Mouse (Mus musculus) limb, embryonic 14.5 days (tissue): ENCODE measurements around the gene H2afy2. TPM values are rescaled to one million over a fixed set of nuclear protein-coding genes. Genes with fewer than 3 reads are reported as not detected.
A peak's percentile ranks its signal among the peaks of the same experiment; 100 is the strongest.

Experiments
- ATAC-seq: fragments of 200-750 bp; cut with Nextera tagmentation; 2 replicates; pipeline ENCODE4 v1.8.0; 2017; ENCODE audit warnings: low read depth, moderate number of reproducible peaks, moderate TSS enrichment; ENCODE audit not compliant: low FRiP score
- DNase-seq: peaks from one replicate; pipeline ENCODE4 v3.0.0-alpha.2; 2015; ENCODE audit warnings: low spot score
- H3K27ac ChIP-seq: fragments of 300-500 bp; sonication (generic); replicated peaks from 2 replicates; pipeline ENCODE4 v1.5.1; 2014; ENCODE audit warnings: low read depth, mild to moderate bottlenecking, low read length, moderate library complexity, mixed read lengths
- H3K27me3 ChIP-seq: fragments of 300-500 bp; sonication (generic); 2 replicates; pipeline ENCODE4 v1.6.1; 2014; ENCODE audit warnings: low read length, mixed read lengths; ENCODE audit not compliant: control insufficient read depth, insufficient read depth
- H3K36me3 ChIP-seq: fragments of 300-500 bp; sonication (generic); 2 replicates; pipeline ENCODE4 v1.6.1; 2014; ENCODE audit warnings: mild to moderate bottlenecking, low read length, moderate library complexity, mixed read lengths; ENCODE audit not compliant: control insufficient read depth, insufficient read depth
- H3K4me1 ChIP-seq: fragments of 300-500 bp; sonication (generic); 2 replicates; pipeline ENCODE4 v1.6.1; 2014; ENCODE audit warnings: antibody characterized with exemption, low read length, mixed read lengths; ENCODE audit not compliant: control insufficient read depth, insufficient read depth
- H3K4me2 ChIP-seq: fragments of 300-500 bp; sonication (generic); replicated peaks from 2 replicates; pipeline ENCODE4 v1.6.1; 2014; ENCODE audit warnings: low read depth, mild to moderate bottlenecking, low read length, moderate library complexity; ENCODE audit not compliant: severe bottlenecking
- H3K4me3 ChIP-seq: fragments of 300-500 bp; sonication (generic); replicated peaks from 2 replicates; pipeline ENCODE4 v1.5.1; 2014; ENCODE audit warnings: low read length
- H3K9ac ChIP-seq: fragments of 300-500 bp; sonication (generic); 2 replicates; pipeline ENCODE4 v1.6.1; 2014; ENCODE audit warnings: mild to moderate bottlenecking, low read depth, low read length, moderate library complexity; ENCODE audit not compliant: severe bottlenecking
- H3K9me3 ChIP-seq: fragments of 300-500 bp; sonication (generic); 2 replicates; pipeline ENCODE4 v1.6.1; 2016; ENCODE audit warnings: low read length; ENCODE audit not compliant: control insufficient read depth
- POLR2A ChIP-seq: fragments of 200-500 bp; IDR thresholded peaks from 2 replicates; pipeline ENCODE4 v1.8.0; 2012; ENCODE audit warnings: inconsistent platforms, mild to moderate bottlenecking, moderate library complexity, borderline replicate concordance; ENCODE audit not compliant: insufficient read depth, insufficient read length; ENCODE audit errors: extremely low read depth
- WGBS: fragments of 180-500 bp; shearing (Covaris S2); extraction: QIAGEN DNeasy Blood & Tissue Kit; methylation state at CpG from one replicate; pipeline ENCODE4 v1.1.7; 2014; 5-methylcytosine and 5-hydroxymethylcytosine counted together
- microRNA-seq: library from miRNA; unstranded; fragments of <30 nt; microRNA quantifications from one replicate; pipeline ENCODE4, GENCODE M21; 2016
- polyA plus RNA-seq, 2 experiments: library from polyadenylated mRNA; depleted of rRNA in 1 of 2; stranded (reverse) in 1 of 2; unstranded in 1 of 2; fragments of >200 nt; fragmentation: Nextera tagmentation in 1 of 2; extraction: Ambion mirVana in 1 of 2; gene quantifications; 2 replicates each; pipeline versions ENCODE4 v1.2.1 to v1.2.3; 2012 to 2014

Gene H2afy2
- polyA plus RNA-seq, 2 experiments, result 90.3 to 111 TPM

DNA sequence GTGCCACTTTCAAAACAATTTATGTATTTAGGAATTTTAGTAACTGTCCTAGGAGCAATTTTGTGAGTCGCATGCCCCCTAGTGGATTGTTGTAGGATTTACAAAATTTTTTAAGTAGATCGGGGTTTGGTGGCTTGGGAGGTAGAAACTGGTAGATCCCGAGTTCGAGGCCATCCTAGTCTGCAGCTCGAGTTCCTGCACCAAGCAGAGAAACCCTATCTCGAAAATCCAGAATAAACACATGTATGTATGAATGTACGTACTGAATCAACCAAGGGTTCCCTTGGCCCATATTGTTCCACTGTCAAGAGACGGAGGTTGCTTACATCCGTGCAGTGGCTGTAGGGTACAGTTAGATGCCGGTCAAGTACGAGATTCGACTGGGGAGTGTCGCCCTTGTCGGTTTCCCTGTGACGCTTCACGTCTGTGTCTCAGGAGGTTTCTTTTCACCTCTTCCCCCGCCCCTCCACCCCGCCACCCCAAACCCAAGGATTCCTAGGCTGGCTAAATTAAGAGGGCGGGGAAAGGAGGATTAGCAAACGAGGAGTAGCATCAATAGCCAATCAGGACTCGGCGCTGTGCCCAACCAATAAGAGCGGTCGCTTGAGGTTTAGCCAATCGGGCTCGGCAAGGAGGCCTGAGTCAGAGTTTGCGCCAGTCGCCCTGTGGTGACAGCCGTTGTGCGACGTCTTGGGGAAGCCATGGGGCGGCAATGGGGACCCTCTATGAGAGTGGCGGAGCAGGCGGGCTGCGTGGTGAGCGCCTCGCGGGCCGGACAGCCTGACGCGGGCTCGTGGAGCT, 88.9 kb downstream of the H2afy2 start, which contains the start of gene Tysnd1:
TSS of gene Tysnd1 (plus strand) at position 645 of the 801 bp plus-strand sequence.
- 0 out of 2 replicates have a peak within 1 kb of the TSS, but pooled peaks have one; percentile 40 for H3K27ac ChIP-seq
- 1% methylated on average over 40 of the region's 42 CpGs for WGBS
- DNase-seq (peak; percentile 100), ATAC-seq (peak; percentile 93)
- H3K4me1 ChIP-seq, result peaks cover 14% of the 10 kb centered on the region
- H3K36me3 ChIP-seq, result peaks cover 41% of the 10 kb centered on the region
- H3K9ac ChIP-seq, result peak within 1 kb of the TSS; percentile 73
- no peaks in the 10 kb centered on the region for H3K9me3 ChIP-seq
- peak within 1 kb of the TSS; percentile 99 for H3K4me2 ChIP-seq
- peak within 1 kb of the TSS; percentile 86 for H3K4me3 ChIP-seq
- no peaks in the 10 kb centered on the region for H3K27me3 ChIP-seq
- TF ChIP-seq POLR2A, result 0 out of 2 replicates have a peak, but pooled peaks have one; percentile 60

DNA sequence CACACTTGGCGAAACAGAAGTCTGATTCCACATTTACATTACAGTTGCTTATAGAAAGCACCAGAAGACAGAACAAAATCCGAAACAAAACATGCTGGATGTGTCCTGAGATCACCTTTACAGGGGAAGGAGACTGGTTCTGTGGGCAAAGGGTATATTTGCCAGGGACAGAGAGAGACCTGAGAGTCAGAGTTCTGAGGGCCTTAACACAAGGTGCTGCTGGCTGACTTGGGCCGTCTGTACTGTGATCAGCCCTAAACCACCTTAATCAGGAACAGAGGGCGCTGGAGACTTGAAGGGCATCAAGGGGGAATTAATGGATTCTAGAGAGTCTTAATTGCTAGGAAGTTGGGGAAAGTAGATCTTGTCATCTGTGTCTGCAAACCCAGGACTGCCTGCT, 90.4 kb downstream of the H2afy2 start:
- no peak for TF ChIP-seq POLR2A
- DNase-seq, result no peak
- Histone ChIP-seq H3K27ac (no peak overlapping the region), H3K36me3 (peaks cover 51% of the 10 kb centered on the region), H3K4me2 (no peak overlapping the region), H3K27me3 (no peaks in the 10 kb centered on the region), H3K4me3 (no peak overlapping the region), H3K4me1 (peaks cover 14% of the 10 kb centered on the region), H3K9me3 (no peaks in the 10 kb centered on the region), H3K9ac (no peak overlapping the region)
- WGBS, result 63% methylated on average over 4 of the region's 4 CpGs
- ATAC-seq, result no peak

DNA sequence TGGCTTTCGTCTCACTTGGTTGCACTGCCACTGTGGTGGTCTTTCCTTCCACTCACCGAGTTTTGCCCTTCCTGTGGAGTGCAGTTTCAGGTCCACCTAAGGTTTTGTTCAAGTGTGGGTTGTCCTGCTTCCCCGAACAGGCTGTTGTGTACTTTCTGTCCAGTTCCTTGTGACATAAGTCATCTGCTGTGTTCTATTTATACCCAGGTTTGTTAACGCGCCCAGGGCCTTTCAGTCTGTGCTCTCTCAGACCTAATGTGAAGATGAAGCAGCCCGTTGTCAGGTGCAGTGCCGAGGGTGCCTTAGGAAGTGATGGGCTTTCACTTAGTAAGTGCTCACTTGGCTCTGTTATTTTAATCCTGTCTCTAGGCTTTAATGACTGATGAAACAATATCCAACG, 94.5 kb downstream of the H2afy2 start:
- ATAC-seq, result no peak
- WGBS, result 89% methylated on average over 8 of the region's 8 CpGs

More for the DNA sequence above, 94.5 kb downstream of the H2afy2 start:
- Histone ChIP-seq H3K4me1 (no peaks in the 10 kb centered on the region), H3K27ac (no peak overlapping the region), H3K9ac (no peak overlapping the region), H3K4me2 (no peak overlapping the region), H3K9me3 (no peaks in the 10 kb centered on the region), H3K4me3 (no peak overlapping the region), H3K27me3 (no peaks in the 10 kb centered on the region), H3K36me3 (peaks cover 88% of the 10 kb centered on the region)
- TF ChIP-seq POLR2A, result no peak
- no peak for DNase-seq

Small RNAs within 50 kb of the gene (microRNA-seq; reads per million reads assigned to microRNA genes)
- gene Mir5108, result not detected

Other genes with a start within 250 kb of the H2afy2 start
- gene Npffr1, start 188.7 kb downstream of the H2afy2 start, polyA plus RNA-seq (2012; rRNA removed), result 0.06 and 0.10 TPM in 2 replicates
- 0.06 TPM in 2 replicates for gene Npffr1, start 188.7 kb downstream of the H2afy2 start, polyA plus RNA-seq (2014; fragmentation: Nextera tagmentation; extraction: Ambion mirVana)
- 90.3 and 119 TPM in 2 replicates for gene Ppa1, start 135.6 kb downstream of the H2afy2 start, polyA plus RNA-seq (2012; rRNA removed)
- 152 and 161 TPM in 2 replicates for gene Ppa1, start 135.6 kb downstream of the H2afy2 start, polyA plus RNA-seq (2014; fragmentation: Nextera tagmentation; extraction: Ambion mirVana)
- gene Sar1a, start 103.8 kb downstream of the H2afy2 start, polyA plus RNA-seq (2012; rRNA removed), result 190 and 208 TPM in 2 replicates
- gene Sar1a, start 103.8 kb downstream of the H2afy2 start, polyA plus RNA-seq (2014; fragmentation: Nextera tagmentation; extraction: Ambion mirVana), result 326 and 337 TPM in 2 replicates
- gene Tysnd1, start 88.6 kb downstream of the H2afy2 start, polyA plus RNA-seq (2012; rRNA removed), result 43.5 and 63.1 TPM in 2 replicates
- gene Tysnd1, start 88.6 kb downstream of the H2afy2 start, polyA plus RNA-seq (2014; fragmentation: Nextera tagmentation; extraction: Ambion mirVana), result 38.0 and 39.2 TPM in 2 replicates
- gene Aifm2, start 68.9 kb downstream of the H2afy2 start, polyA plus RNA-seq (2012; rRNA removed), result 14.9 and 17.3 TPM in 2 replicates
- gene Aifm2, start 68.9 kb downstream of the H2afy2 start, polyA plus RNA-seq (2014; fragmentation: Nextera tagmentation; extraction: Ambion mirVana), result 12.9 and 14.1 TPM in 2 replicates
- gene Col13a1, start 195.0 kb upstream of the H2afy2 start, polyA plus RNA-seq (2012; rRNA removed), result 7.0 and 10.2 TPM in 2 replicates
- gene Col13a1, start 195.0 kb upstream of the H2afy2 start, polyA plus RNA-seq (2014; fragmentation: Nextera tagmentation; extraction: Ambion mirVana), result 5.5 and 6.4 TPM in 2 replicates